Mouse (Mus musculus) CH12.LX (cell line): ENCODE measurements around the gene Sdsl.
A peak's percentile ranks its signal among the peaks of the same experiment; 100 is the strongest.

ENCODE experiments used
- BHLHE40 ChIP-seq: IDR thresholded peaks from 2 replicates; pipeline ENCODE4 v1.6.1; 2011; ENCODE audit warnings: mild to moderate bottlenecking, low read depth, low read length, improper control_type of control experiment
- CTCF ChIP-seq, 2 experiments: IDR thresholded peaks in 1 of 2; conservative IDR thresholded peaks in 1 of 2; 2 replicates each; pipeline ENCODE4 v1.5.1; 2011 to 2012; ENCODE audit warnings: low read depth in 2 of 2, low read length in 2 of 2, improper control_type of control experiment in 1 of 2, inconsistent platforms in 1 of 2, mild to moderate bottlenecking in 1 of 2, moderate library complexity in 1 of 2
- IRF4 ChIP-seq: IDR thresholded peaks from 2 replicates; pipeline ENCODE4 v1.6.1; 2014; ENCODE audit warnings: low read depth, mild to moderate bottlenecking, inconsistent platforms, low read length, improper control_type of control experiment
- KAT2A ChIP-seq: IDR thresholded peaks from 2 replicates; pipeline ENCODE4 v1.6.1; 2012; ENCODE audit warnings: low read length, improper control_type of control experiment, inconsistent platforms; ENCODE audit not compliant: insufficient replicate concordance
- MAX ChIP-seq: IDR thresholded peaks from 2 replicates; pipeline ENCODE4 v1.6.1; 2011; ENCODE audit warnings: low read length, improper control_type of control experiment

GRCm38 (mm10) chr5:120499202-120499601 lies 26.6 kb upstream of the Sdsl start:
- TF ChIP-seq KAT2A, result no peak
- no peak for TF ChIP-seq MAX
- no peak for TF ChIP-seq IRF4
- TF ChIP-seq BHLHE40, result peak; percentile 56; the same call in 1 of the 2 replicates
- no peak for TF ChIP-seq CTCF (conservative IDR thresholded peaks at IDR 0.05 in 1 of 2, IDR thresholded peaks at IDR 0.05 in 1 of 2; ENCODE audit: low read depth in 2 of 2, low read length in 2 of 2)
